Mouse (Mus musculus): ENCODE measurements around the gene Nploc4.

DNA sequence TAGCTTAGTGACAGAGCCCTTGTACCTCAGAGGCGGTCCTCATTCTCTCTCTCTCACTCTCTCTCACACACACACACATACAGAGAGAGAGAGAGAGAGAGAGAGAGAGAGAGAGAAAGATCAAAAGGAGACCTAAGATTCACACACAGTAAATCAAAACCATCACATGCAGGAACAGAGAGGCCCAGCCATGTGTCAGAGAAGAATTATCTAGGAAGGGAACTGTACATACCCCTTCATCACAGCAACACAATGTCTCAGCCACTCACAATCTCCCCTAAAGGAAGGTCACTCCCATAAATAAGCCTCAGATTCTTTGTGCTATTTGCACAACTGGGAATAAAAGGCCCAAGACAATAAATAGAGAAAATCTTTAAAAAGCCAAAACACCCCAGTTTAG is 18.9 kb downstream of the Nploc4 start:
- TF ChIP-seq TCF12 (IDR thresholded peaks at IDR 0.05; ENCODE audit: low read depth, low read length) (no peak), CTCF (conservative IDR thresholded peaks at IDR 0.05 in 1 of 2, IDR thresholded peaks at IDR 0.05 in 1 of 2; ENCODE audit: low read depth in 2 of 2, low read length in 2 of 2) (no peak), NELFE (IDR thresholded peaks at IDR 0.05; ENCODE audit: low read depth, low read length) (no peak), EP300 (IDR thresholded peaks at IDR 0.05; ENCODE audit: low read length) (no peak), USF2 (conservative IDR thresholded peaks at IDR 0.05; ENCODE audit: low read depth, low read length) (no peak), MAFK (IDR thresholded peaks at IDR 0.05; ENCODE audit: insufficient replicate concordance, low read length) (no peak), MYC (IDR thresholded peaks at IDR 0.05; ENCODE audit: low read depth, low read length) (no peak), USF1 (IDR thresholded peaks at IDR 0.05; ENCODE audit: low read depth, low read length) (no peak), POLR2A (IDR thresholded peaks at IDR 0.05; ENCODE audit: low read depth, low read length) (no peak), BHLHE40 (IDR thresholded peaks at IDR 0.05; ENCODE audit: low read depth, low read length) (no peak)

Measured in CH12.LX (cell line).